26 mouse cellular contexts compared by ENCODE assay signal in the genomic region with DNA sequence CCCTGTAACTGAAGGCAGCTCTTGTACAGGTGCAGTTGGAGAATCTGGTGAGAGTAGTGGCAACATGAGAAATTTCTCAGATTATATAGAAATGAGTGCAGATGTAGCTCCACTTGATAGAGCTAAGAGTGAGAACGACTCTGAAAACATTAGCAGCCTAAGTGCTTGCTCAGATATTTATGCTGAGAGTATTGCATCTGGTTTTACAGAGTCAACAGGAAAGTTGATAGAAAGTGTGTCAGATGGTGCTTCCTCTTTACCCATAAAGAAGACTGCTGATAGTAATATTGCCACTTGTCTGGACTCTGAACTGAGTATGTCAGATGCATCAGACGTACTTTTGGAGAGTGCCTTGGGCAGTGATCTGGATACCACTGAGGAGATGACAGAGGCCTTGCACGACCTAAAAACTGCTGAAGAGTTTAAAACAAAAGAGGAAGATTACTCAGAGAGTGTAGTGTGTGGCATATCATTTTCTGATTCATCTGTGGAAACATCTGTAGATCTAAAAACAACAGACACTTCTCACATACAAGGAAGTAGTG. TPM values are rescaled to one million over a fixed set of nuclear protein-coding genes. Genes with fewer than 3 reads are reported as not detected.
A peak's percentile ranks its signal among the peaks of the same experiment; 100 is the strongest.
DNase-seq lines count a peak whose midpoint lies in the region; ATAC-seq and TF ChIP-seq lines count a peak whose summit lies in the region.
"Had no signal": no experiment of that assay in that cellular context is flagged by ENCODE, and none has a peak within 500 bp of the region (broad histone marks: within the 10 kb centered on the region; RNA-seq: fewer than 3 reads in every experiment).

No protein-coding gene starts in this region.

- 88% methylated on average over 3 of the region's 3 CpGs for WGBS in midbrain, embryonic 11.5 days
- WGBS in midbrain, embryonic 14.5 days = 90% methylated on average over 3 of the region's 3 CpGs

- in situ Hi-C loops in CH12.LX (cut with MboI; ENCODE audit: low pct_ligation_motif_present, low pct_unique_long_range_greater_than_20kb, low sequenced_read_pairs) = no loop called here

- no peak overlapping the region for H3K4me2 ChIP-seq in midbrain, embryonic 11.5 days
- no peak overlapping the region for H3K4me2 ChIP-seq in midbrain, embryonic 14.5 days (ENCODE audit: low read length)
- no peak overlapping the region for H3K4me2 ChIP-seq in CH12.LX (ENCODE audit: insufficient read depth, low read depth, poor library complexity, severe bottlenecking)
- H3K4me2 ChIP-seq: forebrain, embryonic 13.5 days; heart, embryonic 11.5 days; hindbrain, embryonic 13.5 days had no signal

- no peak overlapping the region for H3K27ac ChIP-seq in midbrain, embryonic 11.5 days (ENCODE audit: low read depth, low read length)
- no peak overlapping the region for H3K27ac ChIP-seq in midbrain, embryonic 14.5 days (replicated peaks; ENCODE audit: low read depth, low read length)
- H3K27ac ChIP-seq in CH12.LX (ENCODE audit: insufficient read depth, low read depth) = no peak overlapping the region
- H3K27ac ChIP-seq in brown adipose tissue, adult 24 weeks (replicated peaks; ENCODE audit: low read depth, low read length) = peak overlapping the region; percentile 8; the same call in 1 of the 2 replicates
- H3K27ac ChIP-seq: forebrain, embryonic 10.5 days; forebrain, embryonic 13.5 days; hindbrain, embryonic 10.5 days; hindbrain, embryonic 13.5 days had no signal

- H3K9me3 ChIP-seq in midbrain, embryonic 11.5 days (ENCODE audit: control insufficient read depth, low read length) = no peaks in the 10 kb centered on the region
- H3K9me3 ChIP-seq in midbrain, embryonic 14.5 days (ENCODE audit: control insufficient read depth, low read length) = no peaks in the 10 kb centered on the region
- no peaks in the 10 kb centered on the region for H3K9me3 ChIP-seq in CH12.LX (replicated peaks; ENCODE audit: low read length)
- H3K9me3 ChIP-seq: forebrain, embryonic 10.5 days; forebrain, embryonic 13.5 days; hindbrain, embryonic 10.5 days; hindbrain, embryonic 13.5 days had no signal

- TF ChIP-seq EP300 in CH12.LX (IDR thresholded peaks at IDR 0.05; ENCODE audit: low read length) = no peak

- no peak overlapping the region for H3K4me3 ChIP-seq in midbrain, embryonic 11.5 days (ENCODE audit: low read depth, low read length)
- H3K4me3 ChIP-seq in midbrain, embryonic 14.5 days (replicated peaks; ENCODE audit: low read depth, low read length) = no peak overlapping the region
- H3K4me3 ChIP-seq in CH12.LX (replicated peaks in 1 of 3; ENCODE audit: low read depth in 2 of 3, low read length in 2 of 3, poor library complexity in 1 of 3) = no peak overlapping the region
- H3K4me3 ChIP-seq in brown adipose tissue, adult 24 weeks (ENCODE audit: insufficient read depth, low read depth, low read length) = no peak overlapping the region
- H3K4me3 ChIP-seq: forebrain, embryonic 10.5 days; forebrain, embryonic 13.5 days; hindbrain, embryonic 10.5 days; hindbrain, embryonic 13.5 days had no signal

- no peak for TF ChIP-seq CTCF in CH12.LX (conservative IDR thresholded peaks at IDR 0.05 in 1 of 2, IDR thresholded peaks at IDR 0.05 in 1 of 2; ENCODE audit: low read depth in 2 of 2, low read length in 2 of 2)

- peak; percentile 94 for DNase-seq in heart, adult 11 months
- no peak for DNase-seq in heart, postnatal 10 days
- peak; percentile 75 for DNase-seq in midbrain, embryonic 11.5 days (ENCODE audit: low spot score, missing footprints)
- DNase-seq in midbrain, embryonic 14.5 days = no peak
- peak; percentile 49 for DNase-seq in CH12.LX (ENCODE audit: extremely low read depth)
- no peak for DNase-seq in spleen, adult 18-20 months
- no peak for DNase-seq in right cerebral cortex, postnatal 10 days (ENCODE audit: low spot score in 2 of 2)
- DNase-seq: adrenal gland, postnatal 10 days; adrenal gland, postnatal 36 days; cerebellum, adult 18-20 months; cerebellum, adult 9-10 months; cerebellum, postnatal 14 days; gastrocnemius, postnatal 10 days; gastrocnemius, postnatal 36 days; heart, postnatal 36 days had no signal

- H3K9ac ChIP-seq in midbrain, embryonic 11.5 days (ENCODE audit: low read length) = no peak overlapping the region
- no peak overlapping the region for H3K9ac ChIP-seq in midbrain, embryonic 14.5 days (replicated peaks; ENCODE audit: low read length)
- no peak overlapping the region for H3K9ac ChIP-seq in CH12.LX (ENCODE audit: insufficient read depth, low read depth)
- H3K9ac ChIP-seq: forebrain, embryonic 13.5 days; hindbrain, embryonic 13.5 days had no signal

- no peak for TF ChIP-seq RAD21 in CH12.LX (IDR thresholded peaks at IDR 0.05; ENCODE audit: low read depth, low read length)

- no peaks in the 10 kb centered on the region for H3K27me3 ChIP-seq in midbrain, embryonic 11.5 days (ENCODE audit: control insufficient read depth, insufficient read depth, low read length)
- no peaks in the 10 kb centered on the region for H3K27me3 ChIP-seq in midbrain, embryonic 14.5 days (ENCODE audit: control insufficient read depth, insufficient read depth, low read length)
- no peaks in the 10 kb centered on the region for H3K27me3 ChIP-seq in CH12.LX (replicated peaks)
- H3K27me3 ChIP-seq: forebrain, embryonic 13.5 days; hindbrain, embryonic 13.5 days; Patski had no signal

- no peak for TF ChIP-seq POLR2A in CH12.LX (IDR thresholded peaks at IDR 0.05; ENCODE audit: low read depth, low read length)

- peaks cover 3% of the 10 kb centered on the region for H3K36me3 ChIP-seq in midbrain, embryonic 11.5 days (ENCODE audit: control insufficient read depth, insufficient read depth, low read length)
- H3K36me3 ChIP-seq in midbrain, embryonic 14.5 days (ENCODE audit: control insufficient read depth, insufficient read depth, low read length) = peaks cover 9% of the 10 kb centered on the region; the same call in 1 of the 2 replicates
- H3K36me3 ChIP-seq in CH12.LX (replicated peaks in 1 of 2; ENCODE audit: control insufficient read depth in 1 of 2, insufficient read depth in 1 of 2, low read length in 1 of 2) = peaks cover 8 to 26% of the 10 kb centered on the region in 2 experiments

- no peaks in the 10 kb centered on the region for H3K4me1 ChIP-seq in midbrain, embryonic 11.5 days (ENCODE audit: control insufficient read depth, insufficient read depth, low read length)
- no peaks in the 10 kb centered on the region for H3K4me1 ChIP-seq in midbrain, embryonic 14.5 days (ENCODE audit: control insufficient read depth, insufficient read depth, low read length)
- H3K4me1 ChIP-seq in CH12.LX (ENCODE audit: control insufficient read depth in 1 of 2, insufficient read depth in 2 of 2) = peaks cover 8 to 57% of the 10 kb centered on the region in 2 experiments
- peaks cover 13% of the 10 kb centered on the region; the same call in 1 of the 2 replicates for H3K4me1 ChIP-seq in brown adipose tissue, adult 24 weeks (ENCODE audit: control insufficient read depth, insufficient read depth, insufficient read length, low read length)
- H3K4me1 ChIP-seq: forebrain, embryonic 10.5 days; forebrain, embryonic 13.5 days; hindbrain, embryonic 10.5 days; hindbrain, embryonic 13.5 days had no signal

- dilution Hi-C loops in CH12.LX (cut with MboI; ENCODE audit: extremely low pct_ligation_motif_present, extremely low pct_unique_long_range_greater_than_20kb, low sequenced_read_pairs) = no loop called here

- 0 out of 2 replicates have a peak, but pooled peaks cover 5% of the 10 kb centered on the region for H3K79me2 ChIP-seq in CH12.LX (replicated peaks; ENCODE audit: control insufficient read depth, extremely low read depth, insufficient read depth, poor library complexity, severe bottlenecking)

- intact Hi-C loops in heart, postnatal 10 days (cut with DNase I) = no loop called here

- ATAC-seq in midbrain, embryonic 11.5 days (ENCODE audit: low FRiP score) = no peak
- ATAC-seq in midbrain, embryonic 14.5 days (ENCODE audit: low FRiP score, low TSS enrichment) = no peak
- ATAC-seq: CD4-positive, CD25-positive, alpha-beta regulatory T cell, adult 4 months; forebrain, embryonic 13.5 days; forebrain, embryonic 16.5 days; hindbrain, embryonic 16.5 days; Patski had no signal

TF ChIP-seq in CH12.LX, 34 proteins besides CTCF, POLR2A, EP300 and RAD21:
- 0 out of 2 replicates have a peak, but pooled peaks have one; percentile 22 for TF ChIP-seq MEF2A (IDR thresholded peaks at IDR 0.05; ENCODE audit: borderline replicate concordance, low read depth, low read length)
- TF ChIP-seq TBP (conservative IDR thresholded peaks at IDR 0.05; ENCODE audit: low read depth, low read length) = no peak
- TF ChIP-seq ZNF384 (IDR thresholded peaks at IDR 0.05; ENCODE audit: low read depth, low read length) = no peak
- no peak for TF ChIP-seq UBTF (IDR thresholded peaks at IDR 0.05; ENCODE audit: low read depth, low read length)
- TF ChIP-seq JUND (conservative IDR thresholded peaks at IDR 0.05; ENCODE audit: low read depth, low read length) = no peak
- TF ChIP-seq PAX5 (IDR thresholded peaks at IDR 0.05; ENCODE audit: low read length) = no peak
- TF ChIP-seq JUN (IDR thresholded peaks at IDR 0.05; ENCODE audit: insufficient read depth, low read depth, low read length) = no peak

RNA-seq across cellular contexts. Expression of a gene that starts 45.2 kb away (rescaled TPM):
- total RNA-seq in heart, postnatal 10 days (2021) = 10 to 100 TPM; 20.4 to 22.1 TPM
- polyA plus RNA-seq in midbrain, embryonic 11.5 days (2014; fragmentation: Nextera tagmentation; extraction: Ambion mirVana) = 26.3 and 28.0 TPM in 2 replicates
- 11.5 and 15.4 TPM in 2 replicates for polyA plus RNA-seq in midbrain, embryonic 14.5 days (2014; fragmentation: Nextera tagmentation; extraction: Ambion mirVana)
- total RNA-seq in CH12.LX (2012; rRNA removed) (6.1 and 8.1 TPM in 2 replicates), CH12.LX (2014; rRNA removed) (10.7 and 15.6 TPM in 2 replicates)
- polyA plus RNA-seq in CH12.LX (2012; ENCODE audit: insufficient read length, low read depth) = 12.2 and 14.7 TPM in 2 replicates
- polyA plus RNA-seq in brown adipose tissue, adult 24 weeks (2012; ENCODE audit: insufficient read depth, insufficient read length, missing spikeins) = 8.4 and 10.4 TPM in 2 replicates

RNA-seq across cellular contexts. Expression of a gene that starts 48.8 kb away (rescaled TPM):
- total RNA-seq in heart, postnatal 10 days (2021) = 1 to 10 TPM; 1.1 to 1.6 TPM
- polyA plus RNA-seq in midbrain, embryonic 11.5 days (2014; fragmentation: Nextera tagmentation; extraction: Ambion mirVana) = 0.12 and 0.25 TPM in 2 replicates
- polyA plus RNA-seq in midbrain, embryonic 14.5 days (2014; fragmentation: Nextera tagmentation; extraction: Ambion mirVana) = 0.18 and 0.20 TPM in 2 replicates
- 0.04 TPM in 1 of 2 replicates, not detected in the other for total RNA-seq in CH12.LX (2012; rRNA removed)
- not detected in 2 replicates for total RNA-seq in CH12.LX (2014; rRNA removed)
- polyA plus RNA-seq in CH12.LX (2012; ENCODE audit: insufficient read length, low read depth) = 0.10 and 0.19 TPM in 2 replicates
- 0.28 TPM in 1 of 2 replicates, not detected in the other for polyA plus RNA-seq in brown adipose tissue, adult 24 weeks (2012; ENCODE audit: insufficient read depth, insufficient read length, missing spikeins)
- total RNA-seq: granulocyte monocyte progenitor cell, adult 5-6 weeks had no signal

Comparison
In these comparisons a context has a peak if more than half of its experiments do, and no peak if none do; other contexts are left out.
1. DNase-seq: peak in heart, adult 11 months (single experiment), midbrain, embryonic 11.5 days (single experiment) and CH12.LX (single experiment); none in heart, postnatal 10 days (0 of 2), midbrain, embryonic 14.5 days (single experiment), spleen, adult 18-20 months (0 of 2) and right cerebral cortex, postnatal 10 days (0 of 2).